Mouse (Mus musculus) hindbrain, embryonic 15.5 days (tissue): Measurements from ENCODE around the gene Msi2. TPM values are rescaled to one million over a fixed set of nuclear protein-coding genes. Genes with fewer than 3 reads are reported as not detected.

Source experiments
- microRNA-seq: library from miRNA; unstranded; fragments of <30 nt; microRNA quantifications from one replicate; pipeline ENCODE4, GENCODE M21; 2016
- polyA plus RNA-seq: library from polyadenylated mRNA; unstranded; fragments of >200 nt; fragmentation: Nextera tagmentation; extraction: Ambion mirVana; gene quantifications from 2 replicates; pipeline ENCODE4 v1.2.1, GENCODE M21; 2015

The Msi2 gene
- polyA plus RNA-seq, 1 experiment from 2014 or later, result 35.9 TPM

Small RNAs within 50 kb of the gene (microRNA-seq; reads per million reads assigned to microRNA genes)
- gene Mir378b, result 0.65 reads per million

Other genes with a start within 250 kb of the Msi2 start
- gene Akap1, start 146.1 kb upstream of the Msi2 start, polyA plus RNA-seq, result 28.3 and 29.5 TPM in 2 replicates
- 33.6 and 33.8 TPM in 2 replicates for gene Scpep1, start 237.0 kb upstream of the Msi2 start, polyA plus RNA-seq
- gene Elobl, start 248.4 kb upstream of the Msi2 start, polyA plus RNA-seq, result not detected in 2 replicates